Mouse (Mus musculus) forebrain, embryonic 14.5 days (tissue): Measurements from ENCODE around the gene Zbtb20. TPM values are rescaled to one million over a fixed set of nuclear protein-coding genes. Genes with fewer than 3 reads are reported as not detected.

Experiments
- ATAC-seq: fragments of 200-750 bp; cut with Nextera tagmentation; 2 replicates; pipeline ENCODE4 v1.8.0; 2017; ENCODE audit warnings: mild to moderate bottlenecking, moderate library complexity
- DNase-seq: peaks from one replicate; pipeline ENCODE4 v3.0.0-alpha.2; 2015; ENCODE audit warnings: low spot score
- H3K27ac ChIP-seq: fragments of 300-500 bp; sonication (generic); 2 replicates; pipeline ENCODE4 v1.5.1; 2014; ENCODE audit warnings: low read depth, mild to moderate bottlenecking, control low read depth, low read length, moderate library complexity
- H3K27me3 ChIP-seq: fragments of 300-500 bp; sonication (generic); replicated peaks from 2 replicates; pipeline ENCODE4 v1.6.1; 2014; ENCODE audit warnings: low read length, control low read depth, mixed read lengths; ENCODE audit not compliant: control insufficient read depth, insufficient read depth
- H3K36me3 ChIP-seq: fragments of 300-500 bp; sonication (generic); 2 replicates; pipeline ENCODE4 v1.6.1; 2014; ENCODE audit warnings: low read length, control low read depth; ENCODE audit not compliant: control insufficient read depth, insufficient read depth
- H3K4me1 ChIP-seq: fragments of 300-500 bp; sonication (generic); 2 replicates; pipeline ENCODE4 v1.6.1; 2014; ENCODE audit warnings: antibody characterized with exemption, low read length, control low read depth; ENCODE audit not compliant: control insufficient read depth, insufficient read depth
- H3K4me2 ChIP-seq: fragments of 300-500 bp; sonication (generic); 2 replicates; pipeline ENCODE4 v1.6.1; 2014; ENCODE audit warnings: mild to moderate bottlenecking, control low read depth, low read length
- H3K4me3 ChIP-seq: fragments of 300-500 bp; sonication (generic); 2 replicates; pipeline ENCODE4 v1.5.1; 2014; ENCODE audit warnings: low read depth, low read length, control low read depth
- H3K9ac ChIP-seq: fragments of 300-500 bp; sonication (generic); 2 replicates; pipeline ENCODE4 v1.6.1; 2014; ENCODE audit warnings: mild to moderate bottlenecking, low read length, control low read depth, moderate library complexity
- H3K9me3 ChIP-seq: fragments of 300-500 bp; sonication (generic); replicated peaks from 2 replicates; pipeline ENCODE4 v1.6.1; 2016; ENCODE audit warnings: low read length, control low read depth, mixed read lengths; ENCODE audit not compliant: control insufficient read depth
- WGBS: fragments of 180-500 bp; shearing (Covaris S2); extraction: QIAGEN DNeasy Blood & Tissue Kit; methylation state at CpG from one replicate; pipeline ENCODE4 v1.1.7; 2014; 5-methylcytosine and 5-hydroxymethylcytosine counted together
- polyA plus RNA-seq: library from polyadenylated mRNA; unstranded; fragments of >200 nt; fragmentation: Nextera tagmentation; extraction: Ambion mirVana; gene quantifications from 2 replicates; pipeline ENCODE4 v1.2.1, GENCODE M21; 2014

Zbtb20 gene
- polyA plus RNA-seq, 1 experiment from 2014 or later, result 41.0 TPM

DNA sequence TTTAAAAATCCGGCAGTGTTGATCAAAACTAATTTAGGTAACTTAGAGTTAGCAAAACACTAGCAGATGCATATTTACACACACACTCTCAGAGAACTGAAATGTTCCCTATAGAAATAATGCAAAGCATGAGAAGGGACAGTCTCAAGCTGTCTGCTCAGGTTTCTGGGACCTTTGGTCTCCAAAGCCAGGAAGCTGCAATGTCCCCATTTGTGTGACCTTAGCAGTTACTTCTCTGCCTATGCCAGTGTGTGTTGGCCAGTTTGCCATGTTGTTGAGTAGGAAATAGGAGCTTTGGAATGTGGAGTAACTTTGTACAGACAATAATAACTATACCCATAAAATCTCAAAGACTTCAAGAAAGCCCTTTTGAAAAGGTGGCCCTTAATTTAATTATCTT is 602.7 kb downstream of the Zbtb20 start:
- H3K9ac ChIP-seq, result no peak overlapping the region
- ATAC-seq, result no peak
- H3K4me3 ChIP-seq, result no peak overlapping the region
- no peaks in the 10 kb centered on the region for H3K36me3 ChIP-seq
- no peaks in the 10 kb centered on the region for H3K27me3 ChIP-seq
- H3K4me1 ChIP-seq, result no peaks in the 10 kb centered on the region
- H3K27ac ChIP-seq, result no peak overlapping the region
- no peaks in the 10 kb centered on the region for H3K9me3 ChIP-seq
- WGBS, result 84% methylated on average over 1 of the region's 1 CpGs
- no peak overlapping the region for H3K4me2 ChIP-seq
- DNase-seq, result no peak

DNA sequence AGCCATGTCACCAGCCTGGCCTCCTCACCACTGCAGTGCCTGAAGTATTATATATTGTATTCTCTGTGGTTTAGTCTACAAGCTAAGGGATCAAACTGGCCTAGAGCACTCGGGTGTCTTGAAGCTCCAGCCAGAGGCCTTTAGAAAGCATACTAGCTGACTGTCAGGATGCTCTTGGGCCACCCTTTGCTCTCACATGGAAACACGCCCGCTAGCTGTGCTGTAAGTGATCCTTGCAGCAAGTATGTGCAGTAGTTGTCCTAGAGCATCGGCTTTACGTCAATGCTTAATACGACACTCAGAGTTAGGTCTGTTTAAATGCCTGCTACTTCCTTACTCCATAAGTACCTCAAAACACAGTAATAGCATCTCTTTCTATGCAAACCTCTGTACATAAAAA is 604.9 kb downstream of the Zbtb20 start:
- WGBS, result 82% methylated on average over 6 of the region's 6 CpGs
- H3K27ac ChIP-seq, result no peak overlapping the region
- H3K4me2 ChIP-seq, result no peak overlapping the region
- DNase-seq, result no peak
- ATAC-seq, result no peak
- no peaks in the 10 kb centered on the region for H3K36me3 ChIP-seq
- no peaks in the 10 kb centered on the region for H3K27me3 ChIP-seq
- H3K4me1 ChIP-seq, result no peaks in the 10 kb centered on the region
- no peaks in the 10 kb centered on the region for H3K9me3 ChIP-seq
- H3K4me3 ChIP-seq, result no peak overlapping the region
- no peak overlapping the region for H3K9ac ChIP-seq

DNA sequence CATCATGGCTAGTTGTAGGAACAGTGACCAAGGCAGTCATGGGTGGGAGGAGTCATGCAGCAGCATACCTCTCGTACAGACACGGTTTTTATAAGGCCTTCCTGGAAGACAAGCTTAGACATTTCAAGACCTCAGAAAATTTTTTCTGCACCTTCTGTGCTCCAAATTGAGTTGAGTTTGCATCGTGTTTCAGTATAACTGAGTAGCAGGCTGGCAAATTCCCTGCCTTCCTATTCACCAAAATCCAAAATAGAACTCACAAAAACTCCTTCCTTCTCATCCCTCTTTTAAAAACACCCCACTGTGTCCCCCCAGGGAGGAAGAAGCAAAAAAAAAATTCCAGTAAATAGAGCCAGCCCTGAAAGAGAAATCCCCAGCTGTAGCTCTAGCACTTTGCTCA is 606.4 kb downstream of the Zbtb20 start:
- Histone ChIP-seq H3K4me2 (no peak overlapping the region), H3K27me3 (no peaks in the 10 kb centered on the region), H3K9ac (no peak overlapping the region), H3K9me3 (no peaks in the 10 kb centered on the region), H3K4me3 (no peak overlapping the region), H3K4me1 (no peaks in the 10 kb centered on the region), H3K36me3 (no peaks in the 10 kb centered on the region), H3K27ac (no peak overlapping the region)
- DNase-seq, result no peak
- ATAC-seq, result no peak
- WGBS, result 47% methylated on average over 3 of the region's 3 CpGs

DNA sequence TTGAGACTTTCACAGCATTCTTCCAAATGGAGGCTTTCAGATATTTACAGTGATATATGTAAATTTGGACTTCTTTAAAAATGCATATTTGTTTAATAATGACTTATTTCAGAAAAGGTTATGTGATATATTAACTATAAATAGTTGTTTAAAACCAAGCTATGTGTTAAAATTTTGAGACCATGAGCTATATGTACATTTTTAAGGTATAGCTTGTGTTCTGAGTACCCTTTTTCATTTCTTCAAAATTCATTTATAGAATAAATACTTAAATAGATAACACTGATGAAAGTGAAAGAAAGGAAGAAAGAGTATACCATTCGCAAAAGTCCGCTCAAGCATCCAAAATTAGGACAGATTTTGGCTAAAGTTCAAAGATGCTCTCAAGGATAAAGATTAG is 607.1 kb downstream of the Zbtb20 start:
- ATAC-seq, result no peak

DNA sequence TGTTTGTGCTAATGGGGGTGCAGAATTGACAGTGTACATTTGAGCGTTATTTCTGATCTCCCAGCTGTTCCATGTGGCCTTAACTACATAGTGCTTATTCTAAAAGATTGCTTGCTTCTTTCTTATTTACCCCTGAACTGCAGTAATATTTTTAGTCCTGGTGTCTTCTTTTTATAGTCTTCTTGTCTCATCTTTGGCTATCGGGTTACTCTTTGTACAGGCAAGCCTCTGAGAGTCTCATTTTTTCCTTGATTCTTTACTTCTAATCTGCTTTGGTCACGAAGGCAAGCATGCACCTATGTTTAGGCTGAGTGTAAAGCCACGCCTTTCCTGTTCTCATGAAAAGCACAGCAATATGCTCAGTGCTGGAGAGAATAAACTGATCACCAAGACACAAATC is 608.7 kb downstream of the Zbtb20 start:
- no peak overlapping the region for H3K27ac ChIP-seq
- no peak for ATAC-seq
- 86% methylated on average over 4 of the region's 4 CpGs for WGBS

More for the DNA sequence above, 607.1 kb downstream of the Zbtb20 start:
- Histone ChIP-seq H3K4me1 (no peaks in the 10 kb centered on the region), H3K27me3 (no peaks in the 10 kb centered on the region), H3K9ac (no peak overlapping the region), H3K36me3 (no peaks in the 10 kb centered on the region), H3K27ac (no peak overlapping the region), H3K4me3 (no peak overlapping the region), H3K4me2 (no peak overlapping the region), H3K9me3 (no peaks in the 10 kb centered on the region)
- 91% methylated on average over 2 of the region's 2 CpGs for WGBS
- DNase-seq, result no peak

DNA sequence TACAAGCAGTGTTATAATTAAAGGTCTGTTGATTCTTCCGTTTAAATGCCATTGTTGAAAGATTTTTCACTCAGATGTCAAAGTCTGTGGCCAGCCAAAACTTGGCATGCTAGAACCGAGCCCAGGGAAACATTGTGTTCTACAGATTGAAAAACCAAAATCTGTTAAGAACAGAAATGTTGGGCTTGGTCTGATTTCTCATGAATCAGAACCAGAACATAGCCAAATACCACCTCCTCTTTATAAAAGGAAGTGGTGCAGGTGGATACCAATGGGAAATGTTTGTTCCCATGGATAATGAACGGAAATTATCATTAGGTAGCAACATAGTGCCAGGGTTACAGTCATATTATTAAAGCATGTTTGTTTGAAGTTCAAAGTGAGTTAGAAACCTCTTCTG is 613.7 kb downstream of the Zbtb20 start:
- H3K27me3 ChIP-seq, result no peaks in the 10 kb centered on the region
- no peak overlapping the region for H3K4me2 ChIP-seq
- H3K27ac ChIP-seq, result no peak overlapping the region
- 75% methylated on average over 3 of the region's 3 CpGs for WGBS
- no peak overlapping the region for H3K4me3 ChIP-seq
- H3K4me1 ChIP-seq, result no peaks in the 10 kb centered on the region
- no peaks in the 10 kb centered on the region for H3K9me3 ChIP-seq
- no peak for ATAC-seq
- no peak for DNase-seq
- H3K36me3 ChIP-seq, result no peaks in the 10 kb centered on the region
- H3K9ac ChIP-seq, result no peak overlapping the region

More for the DNA sequence above, 608.7 kb downstream of the Zbtb20 start:
- Histone ChIP-seq H3K9me3 (no peaks in the 10 kb centered on the region), H3K36me3 (no peaks in the 10 kb centered on the region), H3K9ac (no peak overlapping the region), H3K4me1 (no peaks in the 10 kb centered on the region), H3K27me3 (no peaks in the 10 kb centered on the region), H3K4me3 (no peak overlapping the region), H3K4me2 (no peak overlapping the region)
- no peak for DNase-seq

DNA sequence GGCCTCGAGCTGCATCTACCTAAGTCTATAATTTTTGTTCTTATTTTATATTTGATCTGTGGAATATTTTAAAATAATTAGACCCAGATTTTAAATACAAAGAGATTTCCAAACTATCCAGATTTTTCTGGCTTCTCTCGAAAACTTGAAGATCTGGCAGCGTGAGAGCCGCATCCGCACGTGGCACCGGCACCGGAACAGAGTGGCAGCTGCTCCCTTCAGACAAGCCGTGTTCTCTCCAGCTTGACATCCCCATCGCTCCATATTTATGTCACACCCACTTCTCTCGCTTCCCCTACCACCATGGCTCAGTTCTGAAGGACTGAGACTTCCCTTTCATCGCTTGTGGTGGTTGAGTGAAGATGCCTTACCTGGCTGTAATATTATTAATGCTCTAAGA is 614.3 kb downstream of the Zbtb20 start:
- Histone ChIP-seq H3K4me1 (no peaks in the 10 kb centered on the region), H3K9me3 (no peaks in the 10 kb centered on the region), H3K9ac (no peak overlapping the region), H3K4me3 (no peak overlapping the region), H3K4me2 (no peak overlapping the region), H3K27me3 (no peaks in the 10 kb centered on the region), H3K27ac (no peak overlapping the region), H3K36me3 (no peaks in the 10 kb centered on the region)
- ATAC-seq (no peak), DNase-seq (no peak)
- WGBS, result 83% methylated on average over 12 of the region's 12 CpGs

DNA sequence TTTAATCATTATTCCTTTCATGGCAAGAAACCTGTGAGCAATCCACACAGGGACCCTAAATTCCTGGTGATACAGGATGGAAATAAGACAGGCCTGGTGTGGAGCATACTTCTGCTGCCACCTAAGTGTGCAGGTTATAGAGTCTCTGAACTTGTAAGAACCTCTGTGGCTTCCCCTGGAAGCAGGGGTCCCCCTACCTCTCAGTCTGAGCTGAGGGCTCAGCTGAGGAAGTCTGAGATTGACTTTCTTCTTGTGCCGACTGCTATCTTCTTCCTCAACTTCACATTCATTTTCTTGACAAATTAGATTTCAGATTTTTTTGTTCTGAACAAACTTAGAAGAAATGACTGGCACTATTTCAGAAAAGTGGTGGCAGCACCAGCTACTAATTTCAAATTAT is 617.2 kb downstream of the Zbtb20 start:
- 100% methylated on average over 1 of the region's 1 CpGs for WGBS
- Histone ChIP-seq H3K27me3 (no peaks in the 10 kb centered on the region), H3K4me2 (no peak overlapping the region), H3K4me3 (no peak overlapping the region), H3K9me3 (no peaks in the 10 kb centered on the region), H3K27ac (no peak overlapping the region), H3K9ac (no peak overlapping the region), H3K4me1 (no peaks in the 10 kb centered on the region), H3K36me3 (no peaks in the 10 kb centered on the region)
- ATAC-seq (no peak), DNase-seq (no peak)

DNA sequence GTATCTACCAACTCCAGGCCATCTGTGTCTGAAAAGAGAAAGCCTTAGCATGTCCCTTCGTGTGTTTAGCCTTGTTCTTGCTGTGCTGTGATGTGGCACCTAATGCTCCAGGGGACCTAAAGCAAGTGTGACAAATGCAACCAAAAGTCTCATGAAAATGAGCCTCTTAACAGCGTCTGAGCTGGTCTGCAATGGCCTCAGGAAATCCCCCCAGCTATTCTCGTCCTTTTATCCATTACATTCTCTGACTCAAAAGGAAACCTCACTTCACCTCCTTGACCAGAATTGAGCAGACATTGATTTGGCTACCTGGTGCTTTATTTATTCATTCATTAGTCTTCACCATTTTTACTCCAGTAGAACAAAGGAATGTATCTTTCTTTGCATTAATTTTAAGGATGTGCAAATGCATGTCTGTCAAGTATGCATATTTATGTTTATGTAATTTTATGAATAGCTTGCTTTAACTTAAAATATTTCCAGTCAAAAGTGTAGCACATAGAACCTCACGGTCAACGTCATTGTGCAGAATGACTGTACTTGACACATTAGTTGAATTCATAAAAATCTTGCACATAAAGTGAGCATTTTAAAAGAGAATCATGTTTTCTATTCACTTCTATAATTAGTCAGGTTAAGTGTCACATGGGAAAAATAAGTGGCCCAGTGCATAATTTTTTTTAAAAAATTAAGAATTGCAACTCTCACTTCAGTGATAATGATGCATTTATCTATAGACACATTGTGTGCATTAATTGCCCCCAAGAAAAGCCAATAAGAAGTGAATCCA is 618.1 kb downstream of the Zbtb20 start:
- Histone ChIP-seq H3K36me3 (no peaks in the 10 kb centered on the region), H3K9me3 (no peaks in the 10 kb centered on the region), H3K9ac (no peak overlapping the region), H3K4me1 (no peaks in the 10 kb centered on the region), H3K4me2 (no peak overlapping the region), H3K27me3 (no peaks in the 10 kb centered on the region), H3K4me3 (no peak overlapping the region), H3K27ac (no peak overlapping the region)
- DNase-seq (no peak), ATAC-seq (no peak)
- WGBS, result 50% methylated on average over 5 of the region's 5 CpGs
